In genomic region chr14:101352046-101353008, GRCm38 (mm10) we compare ENCODE assay signal across 9 mouse cellular contexts.
DNase-seq lines count a peak whose midpoint lies in the region; ATAC-seq lines count a peak whose summit lies in the region.
"Had no signal": no experiment of that assay in that cellular context is flagged by ENCODE, and none has a peak within 500 bp of the region (broad histone marks: within the 10 kb centered on the region; RNA-seq: fewer than 3 reads in every experiment).

No protein-coding gene starts in this region.

- H3K27ac ChIP-seq in kidney, embryonic 14.5 days (ENCODE audit: low read depth, low read length) = no peak overlapping the region
- peak overlapping the region; percentile 7; the same call in 1 of the 2 replicates for H3K27ac ChIP-seq in neural tube, embryonic 14.5 days (ENCODE audit: low read depth, low read length)
- H3K27ac ChIP-seq: macrophage had no signal

- H3K36me3 ChIP-seq in kidney, embryonic 14.5 days (ENCODE audit: control insufficient read depth, insufficient read depth, low read length) = no peaks in the 10 kb centered on the region
- no peaks in the 10 kb centered on the region for H3K36me3 ChIP-seq in neural tube, embryonic 14.5 days (ENCODE audit: control insufficient read depth, insufficient read depth, low read length)

- no peaks in the 10 kb centered on the region for H3K9me3 ChIP-seq in kidney, embryonic 14.5 days (ENCODE audit: control insufficient read depth, low read length)
- no peaks in the 10 kb centered on the region for H3K9me3 ChIP-seq in neural tube, embryonic 14.5 days (ENCODE audit: control insufficient read depth, low read length)

- H3K4me2 ChIP-seq in kidney, embryonic 14.5 days (replicated peaks; ENCODE audit: low read depth, low read length) = no peak overlapping the region
- H3K4me2 ChIP-seq in neural tube, embryonic 14.5 days (ENCODE audit: low read depth, low read length) = no peak overlapping the region

- no peak for DNase-seq in kidney, adult 9 months
- DNase-seq in embryo, embryonic 10 days (ENCODE audit: low spot score) = peak; percentile 90
- DNase-seq in gastrocnemius, postnatal 10 days = peak; percentile 8
- DNase-seq in left cerebral cortex, adult 11 months (ENCODE audit: low spot score) = peak; percentile 8
- no peak for DNase-seq in T-cell, adult 2 months (ENCODE audit: low spot score)
- no peak for DNase-seq in thymus, postnatal 25 days

- peak; percentile 76 for ATAC-seq in kidney, embryonic 14.5 days (ENCODE audit: low FRiP score, low TSS enrichment)
- peak; percentile 97 for ATAC-seq in neural tube, embryonic 14.5 days (ENCODE audit: low read depth)

- 37% methylated on average over 6 of the region's 6 CpGs for WGBS in kidney, embryonic 14.5 days
- 9% methylated on average over 6 of the region's 6 CpGs for WGBS in neural tube, embryonic 14.5 days

- no peak overlapping the region for H3K4me3 ChIP-seq in kidney, embryonic 14.5 days (ENCODE audit: low read length)
- H3K4me3 ChIP-seq in neural tube, embryonic 14.5 days (ENCODE audit: low read depth, low read length) = no peak overlapping the region

- no peak overlapping the region for H3K9ac ChIP-seq in kidney, embryonic 14.5 days (ENCODE audit: low read depth, low read length)
- no peak overlapping the region for H3K9ac ChIP-seq in neural tube, embryonic 14.5 days (replicated peaks; ENCODE audit: low read depth, low read length)

- H3K27me3 ChIP-seq in kidney, embryonic 14.5 days (ENCODE audit: control insufficient read depth, insufficient read depth, low read length) = no peaks in the 10 kb centered on the region
- H3K27me3 ChIP-seq in neural tube, embryonic 14.5 days (ENCODE audit: control insufficient read depth, insufficient read depth, low read length) = no peaks in the 10 kb centered on the region

- H3K4me1 ChIP-seq in kidney, embryonic 14.5 days (ENCODE audit: control insufficient read depth, insufficient read depth, low read length) = no peaks in the 10 kb centered on the region
- H3K4me1 ChIP-seq in neural tube, embryonic 14.5 days (ENCODE audit: control insufficient read depth, insufficient read depth, low read length) = peaks cover 8% of the 10 kb centered on the region

Comparison
In these comparisons a context has a peak if more than half of its experiments do, and no peak if none do; other contexts are left out.
1. DNase-seq: peak in embryo, embryonic 10 days (single experiment), gastrocnemius, postnatal 10 days (single experiment) and left cerebral cortex, adult 11 months (single experiment); none in kidney, adult 9 months (single experiment), T-cell, adult 2 months (single experiment) and thymus, postnatal 25 days (single experiment).